Comparison of ENCODE assay signal across 7 mouse cellular contexts in the genomic region with DNA sequence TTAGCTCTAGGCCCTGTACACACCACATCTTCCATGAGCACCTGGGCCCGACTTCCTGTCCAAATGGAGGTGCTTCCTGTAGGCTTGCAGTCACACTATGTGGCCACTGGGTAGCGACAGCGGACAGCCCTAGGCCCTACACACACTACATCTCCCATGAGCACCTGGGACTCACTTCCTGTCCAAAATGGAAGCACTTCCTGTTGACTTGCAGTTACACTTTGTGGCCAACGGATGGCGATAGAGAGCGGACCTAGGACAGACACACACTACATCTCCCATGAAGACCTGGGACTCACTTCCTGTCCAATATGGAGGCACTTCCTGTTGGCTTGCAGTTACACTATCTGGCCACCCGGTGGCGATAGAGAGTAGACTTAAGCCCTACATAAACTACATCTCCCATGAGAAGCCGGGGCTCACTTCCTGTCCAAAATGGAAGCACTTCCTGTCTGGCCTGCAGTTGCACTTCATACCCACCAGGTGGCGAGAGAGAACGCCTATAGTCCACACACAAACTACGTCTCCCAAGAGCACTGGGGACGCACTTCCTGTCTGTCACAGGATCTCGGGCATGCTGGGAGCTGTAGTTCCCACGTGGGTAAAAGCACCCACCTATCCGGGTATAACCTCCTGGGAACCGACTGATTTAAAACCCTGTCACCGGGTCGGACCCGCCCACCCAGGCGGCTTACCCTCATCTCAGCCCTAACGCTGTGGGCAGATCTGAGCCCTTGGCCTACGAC.
DNase-seq lines count a peak whose midpoint lies in the region; ATAC-seq lines count a peak whose summit lies in the region.

No protein-coding gene starts in this region.

- no peaks in the 10 kb centered on the region for H3K27me3 ChIP-seq in embryonic facial prominence, embryonic 11.5 days (ENCODE audit: control insufficient read depth, insufficient read depth, low read length)
- no peaks in the 10 kb centered on the region for H3K27me3 ChIP-seq in limb, embryonic 10.5 days (ENCODE audit: low read depth, poor library complexity, severe bottlenecking)
- no peaks in the 10 kb centered on the region for H3K27me3 ChIP-seq in midbrain, embryonic 13.5 days

- H3K9me3 ChIP-seq in embryonic facial prominence, embryonic 11.5 days (replicated peaks; ENCODE audit: control insufficient read depth, low read length): no peaks in the 10 kb centered on the region
- no peaks in the 10 kb centered on the region for H3K9me3 ChIP-seq in limb, embryonic 10.5 days (replicated peaks)
- H3K9me3 ChIP-seq in midbrain, embryonic 13.5 days: no peaks in the 10 kb centered on the region

- ATAC-seq in embryonic facial prominence, embryonic 11.5 days (replicated peaks; ENCODE audit: insufficient number of reproducible peaks, low FRiP score, low TSS enrichment, low read depth): peak; percentile 97
- ATAC-seq in granulocyte monocyte progenitor cell, adult 5-6 weeks (replicated peaks; ENCODE audit: poor library complexity, severe bottlenecking): peak; percentile 92
- ATAC-seq in midbrain, embryonic 13.5 days: peak; percentile 99

- peak; percentile 91 for DNase-seq in adrenal gland, postnatal 14 days
- DNase-seq in embryonic facial prominence, embryonic 11.5 days (ENCODE audit: low spot score): peak; percentile 92
- peak; percentile 99 for DNase-seq in kidney, adult 11 months
- peak; percentile 85 for DNase-seq in limb, embryonic 10.5 days (ENCODE audit: low spot score)
- peak; percentile 80 for DNase-seq in spleen, adult 12 weeks (ENCODE audit: low spot score)

- no peaks in the 10 kb centered on the region for H3K4me1 ChIP-seq in embryonic facial prominence, embryonic 11.5 days (ENCODE audit: control insufficient read depth, insufficient read depth, low read length)
- no peaks in the 10 kb centered on the region for H3K4me1 ChIP-seq in limb, embryonic 10.5 days
- H3K4me1 ChIP-seq in midbrain, embryonic 13.5 days (replicated peaks): no peaks in the 10 kb centered on the region

- no peak overlapping the region for H3K4me2 ChIP-seq in embryonic facial prominence, embryonic 11.5 days (ENCODE audit: low read depth, low read length)
- 0 out of 2 replicates have a peak overlapping the region, but pooled peaks have one; percentile 27 for H3K4me2 ChIP-seq in midbrain, embryonic 13.5 days (replicated peaks)

- no peaks in the 10 kb centered on the region for H3K36me3 ChIP-seq in embryonic facial prominence, embryonic 11.5 days (replicated peaks; ENCODE audit: control insufficient read depth, insufficient read depth, low read depth, low read length)
- H3K36me3 ChIP-seq in limb, embryonic 10.5 days: no peaks in the 10 kb centered on the region
- no peaks in the 10 kb centered on the region for H3K36me3 ChIP-seq in midbrain, embryonic 13.5 days

- H3K4me3 ChIP-seq in embryonic facial prominence, embryonic 11.5 days (ENCODE audit: low read depth, low read length): no peak overlapping the region
- H3K4me3 ChIP-seq in limb, embryonic 10.5 days: peak overlapping the region; percentile 32
- H3K4me3 ChIP-seq in midbrain, embryonic 13.5 days (replicated peaks): peak overlapping the region; percentile 30

- WGBS in embryonic facial prominence, embryonic 11.5 days: 6% methylated on average over 23 of the region's 23 CpGs
- 5% methylated on average over 23 of the region's 23 CpGs for WGBS in limb, embryonic 10.5 days
- WGBS in midbrain, embryonic 13.5 days: 11% methylated on average over 23 of the region's 23 CpGs

- H3K27ac ChIP-seq in embryonic facial prominence, embryonic 11.5 days (replicated peaks; ENCODE audit: low read depth, low read length): no peak overlapping the region
- H3K27ac ChIP-seq in limb, embryonic 10.5 days: no peak overlapping the region
- no peak overlapping the region for H3K27ac ChIP-seq in midbrain, embryonic 13.5 days

- H3K9ac ChIP-seq in embryonic facial prominence, embryonic 11.5 days (replicated peaks; ENCODE audit: low read length): no peak overlapping the region
- no peak overlapping the region for H3K9ac ChIP-seq in midbrain, embryonic 13.5 days (replicated peaks)
